ENCODE assay signal across 8 mouse cellular contexts in genomic region chr17:90455409-90455775, GRCm38 (mm10).
DNase-seq lines count a peak whose midpoint lies in the region; ATAC-seq lines count a peak whose summit lies in the region.

No protein-coding gene starts in this region.

- H3K4me3 ChIP-seq in kidney, embryonic 15.5 days (replicated peaks) = peak overlapping the region; percentile 54
- peak overlapping the region; percentile 54 for H3K4me3 ChIP-seq in embryonic facial prominence, embryonic 12.5 days
- H3K4me3 ChIP-seq in hindbrain, embryonic 16.5 days (ENCODE audit: low read length) = peak overlapping the region; percentile 71
- H3K4me3 ChIP-seq in liver, embryonic 16.5 days (ENCODE audit: low read depth, low read length) = no peak overlapping the region
- peak overlapping the region; percentile 44 for H3K4me3 ChIP-seq in stomach, embryonic 14.5 days (ENCODE audit: low read depth, low read length)

- peak; percentile 91 for ATAC-seq in kidney, embryonic 15.5 days (replicated peaks; ENCODE audit: low FRiP score)
- ATAC-seq in embryonic facial prominence, embryonic 12.5 days (ENCODE audit: insufficient number of reproducible peaks, insufficient read depth, low FRiP score, low TSS enrichment) = no peak
- peak; percentile 72 for ATAC-seq in hindbrain, embryonic 16.5 days
- ATAC-seq in liver, embryonic 16.5 days (ENCODE audit: low read depth) = no peak
- peak; percentile 62; the same call in 1 of the 2 replicates for ATAC-seq in stomach, embryonic 14.5 days (ENCODE audit: insufficient number of reproducible peaks, insufficient read depth, low FRiP score, low read depth)

- DNase-seq in kidney, adult 18-20 months = no peak
- peak; percentile 73 for DNase-seq in brain, adult 2 months (ENCODE audit: low read depth, low spot score)
- DNase-seq in gastrocnemius, postnatal 25 days = no peak

- no peaks in the 10 kb centered on the region for H3K9me3 ChIP-seq in kidney, embryonic 15.5 days (replicated peaks)
- H3K9me3 ChIP-seq in embryonic facial prominence, embryonic 12.5 days = no peaks in the 10 kb centered on the region
- H3K9me3 ChIP-seq in hindbrain, embryonic 16.5 days (ENCODE audit: control insufficient read depth, low read length) = no peaks in the 10 kb centered on the region
- no peaks in the 10 kb centered on the region for H3K9me3 ChIP-seq in liver, embryonic 16.5 days (replicated peaks; ENCODE audit: control insufficient read depth, low read length)
- H3K9me3 ChIP-seq in stomach, embryonic 14.5 days (ENCODE audit: control insufficient read depth, low read depth, low read length) = no peaks in the 10 kb centered on the region

- peak overlapping the region; percentile 45 for H3K9ac ChIP-seq in kidney, embryonic 15.5 days
- peak overlapping the region; percentile 59 for H3K9ac ChIP-seq in embryonic facial prominence, embryonic 12.5 days
- H3K9ac ChIP-seq in hindbrain, embryonic 16.5 days (ENCODE audit: low read depth, low read length) = peak overlapping the region; percentile 83
- H3K9ac ChIP-seq in liver, embryonic 16.5 days (ENCODE audit: low read depth, low read length) = no peak overlapping the region
- peak overlapping the region; percentile 25; the same call in 1 of the 2 replicates for H3K9ac ChIP-seq in stomach, embryonic 14.5 days (replicated peaks; ENCODE audit: low read depth, low read length)

- peak overlapping the region; percentile 93 for H3K4me2 ChIP-seq in kidney, embryonic 15.5 days
- peak overlapping the region; percentile 96 for H3K4me2 ChIP-seq in embryonic facial prominence, embryonic 12.5 days (replicated peaks)
- peak overlapping the region; percentile 73 for H3K4me2 ChIP-seq in hindbrain, embryonic 16.5 days (ENCODE audit: low read length)
- peak overlapping the region; percentile 13; the same call in 1 of the 2 replicates for H3K4me2 ChIP-seq in liver, embryonic 16.5 days (ENCODE audit: low read depth, low read length)
- H3K4me2 ChIP-seq in stomach, embryonic 14.5 days (replicated peaks; ENCODE audit: low read depth, low read length) = peak overlapping the region; percentile 91

- H3K36me3 ChIP-seq in kidney, embryonic 15.5 days = no peaks in the 10 kb centered on the region
- no peaks in the 10 kb centered on the region for H3K36me3 ChIP-seq in embryonic facial prominence, embryonic 12.5 days
- no peaks in the 10 kb centered on the region for H3K36me3 ChIP-seq in hindbrain, embryonic 16.5 days (ENCODE audit: control insufficient read depth, insufficient read depth, low read length)
- no peaks in the 10 kb centered on the region for H3K36me3 ChIP-seq in liver, embryonic 16.5 days (ENCODE audit: control insufficient read depth, insufficient read depth)
- no peaks in the 10 kb centered on the region for H3K36me3 ChIP-seq in stomach, embryonic 14.5 days (ENCODE audit: control insufficient read depth, insufficient read depth, low read length)

- H3K27ac ChIP-seq in kidney, embryonic 15.5 days = no peak overlapping the region
- no peak overlapping the region for H3K27ac ChIP-seq in embryonic facial prominence, embryonic 12.5 days
- peak overlapping the region; percentile 91 for H3K27ac ChIP-seq in hindbrain, embryonic 16.5 days (ENCODE audit: low read depth, low read length)
- H3K27ac ChIP-seq in liver, embryonic 16.5 days (ENCODE audit: low read length) = no peak overlapping the region
- no peak overlapping the region for H3K27ac ChIP-seq in stomach, embryonic 14.5 days (ENCODE audit: low read length)

- H3K27me3 ChIP-seq in kidney, embryonic 15.5 days = peaks cover 38% of the 10 kb centered on the region
- H3K27me3 ChIP-seq in embryonic facial prominence, embryonic 12.5 days = peaks cover 32% of the 10 kb centered on the region
- H3K27me3 ChIP-seq in hindbrain, embryonic 16.5 days (replicated peaks; ENCODE audit: control insufficient read depth, insufficient read depth, low read length) = no peaks in the 10 kb centered on the region
- H3K27me3 ChIP-seq in liver, embryonic 16.5 days (ENCODE audit: control insufficient read depth, insufficient read depth, low read depth, low read length) = peaks cover 27% of the 10 kb centered on the region
- H3K27me3 ChIP-seq in stomach, embryonic 14.5 days (ENCODE audit: control insufficient read depth, insufficient read depth, low read length) = peaks cover 9% of the 10 kb centered on the region; the same call in 1 of the 2 replicates

- under 1% methylated on average over 23 of the region's 23 CpGs for WGBS in kidney, embryonic 15.5 days
- WGBS in embryonic facial prominence, embryonic 12.5 days = under 1% methylated on average over 23 of the region's 23 CpGs
- WGBS in hindbrain, embryonic 16.5 days = under 1% methylated on average over 23 of the region's 23 CpGs
- WGBS in liver, embryonic 16.5 days (ENCODE audit: insufficient replicate concordance) = 0% methylated on average over 23 of the region's 23 CpGs
- under 1% methylated on average over 23 of the region's 23 CpGs for WGBS in stomach, embryonic 14.5 days

- peaks cover 20% of the 10 kb centered on the region for H3K4me1 ChIP-seq in kidney, embryonic 15.5 days
- peaks cover 6% of the 10 kb centered on the region; the same call in 1 of the 2 replicates for H3K4me1 ChIP-seq in embryonic facial prominence, embryonic 12.5 days
- peaks cover 3% of the 10 kb centered on the region for H3K4me1 ChIP-seq in hindbrain, embryonic 16.5 days (ENCODE audit: control insufficient read depth, insufficient read depth, low read depth, low read length)
- no peaks in the 10 kb centered on the region for H3K4me1 ChIP-seq in liver, embryonic 16.5 days (ENCODE audit: control insufficient read depth, low read depth, low read length)
- H3K4me1 ChIP-seq in stomach, embryonic 14.5 days (ENCODE audit: control insufficient read depth, insufficient read depth, low read length) = 0 out of 2 replicates have a peak, but pooled peaks cover 6% of the 10 kb centered on the region

Comparison
In these comparisons a context has a peak if more than half of its experiments do, and no peak if none do; other contexts are left out.
1. ATAC-seq: peak in kidney, embryonic 15.5 days (single experiment), hindbrain, embryonic 16.5 days (single experiment) and stomach, embryonic 14.5 days (single experiment); none in embryonic facial prominence, embryonic 12.5 days (single experiment) and liver, embryonic 16.5 days (single experiment).
2. H3K4me2 ChIP-seq: peak in every context shown above with its lines; median percentile 96 in embryonic facial prominence, embryonic 12.5 days; 93 in kidney, embryonic 15.5 days; 91 in stomach, embryonic 14.5 days; 73 in hindbrain, embryonic 16.5 days; 13 in liver, embryonic 16.5 days.